Mouse (Mus musculus): ENCODE results near the gene Clip2. TPM values are rescaled to one million over a fixed set of nuclear protein-coding genes. Genes with fewer than 3 reads are reported as not detected.

Gene Clip2
- polyA plus RNA-seq, 1 experiment from 2014 or later, result 11.2 TPM

DNA sequence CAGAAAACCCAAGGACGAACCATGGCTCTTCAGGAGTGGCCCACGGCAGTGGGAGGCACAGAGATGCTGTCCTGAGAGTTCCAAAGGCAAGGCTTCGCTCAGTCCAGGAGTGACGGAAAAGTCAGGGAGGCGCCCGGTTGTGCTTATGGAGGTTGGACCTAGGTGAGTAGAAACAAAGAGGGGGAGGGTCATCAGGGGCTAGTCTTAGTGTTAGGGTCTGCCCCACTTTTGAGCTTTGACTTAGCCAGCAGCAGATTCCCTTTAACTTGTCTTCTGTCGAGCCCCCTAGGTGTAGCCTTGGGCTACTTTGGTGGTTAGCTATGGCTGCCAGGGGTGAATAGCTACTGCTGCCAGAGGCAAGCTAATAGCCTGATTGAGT is 7.8 kb upstream of the Clip2 start, which contains the start of gene Syna:
Gene Syna, minus strand, starts transcription at position 101 of the 379 bp plus-strand sequence.
- no peaks in the 10 kb centered on the region for H3K36me3 ChIP-seq
- H3K4me2 ChIP-seq (replicated peaks), result no peak within 1 kb of the TSS
- H3K27ac ChIP-seq, result no peak within 1 kb of the TSS
- no peaks in the 10 kb centered on the region for H3K27me3 ChIP-seq (replicated peaks)
- H3K9ac ChIP-seq, result no peak within 1 kb of the TSS
- H3K4me1 ChIP-seq, result peaks cover 11% of the 10 kb centered on the region
- H3K9me3 ChIP-seq, result no peaks in the 10 kb centered on the region
- WGBS, result 93% methylated on average over 7 of the region's 7 CpGs
- ATAC-seq (ENCODE audit: low FRiP score, low read depth), result no peak
- H3K4me3 ChIP-seq, result no peak within 1 kb of the TSS

DNA sequence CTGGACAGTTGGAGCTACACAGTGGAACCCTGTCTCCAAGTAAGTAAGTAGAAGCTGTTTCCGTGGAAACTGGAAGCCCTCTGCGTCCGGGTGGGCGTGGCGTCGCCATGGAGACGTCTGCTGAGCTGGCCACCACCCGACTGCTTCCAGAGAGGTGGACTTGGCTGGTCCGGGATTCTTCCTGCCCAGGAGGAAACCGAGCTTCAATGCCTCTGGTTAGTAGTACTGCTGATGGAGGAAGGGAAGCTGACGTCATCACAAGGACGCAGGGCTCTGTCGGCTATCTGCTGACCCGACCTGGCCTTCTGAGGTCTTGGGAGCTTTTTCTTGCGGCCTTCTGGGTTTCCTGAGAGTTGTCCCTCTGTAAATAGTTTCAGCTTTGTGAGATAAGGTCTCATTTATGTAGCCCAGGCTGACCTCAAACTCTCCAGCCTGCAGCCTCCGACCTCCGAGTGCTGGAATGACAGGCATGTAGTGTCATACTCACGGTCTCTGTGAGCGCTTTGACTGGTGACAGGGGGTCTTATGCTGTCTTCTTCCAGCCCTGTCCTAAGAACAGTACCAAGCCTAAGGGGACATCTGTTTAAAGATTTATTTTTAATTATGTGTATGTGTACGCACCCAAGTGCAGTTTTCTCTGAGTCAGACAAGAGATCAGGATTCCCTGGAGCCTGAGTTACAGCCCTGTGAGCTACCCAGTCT is 3.4 kb upstream of the Clip2 start:
- Histone ChIP-seq H3K9me3 (no peaks in the 10 kb centered on the region), H3K9ac (no peak overlapping the region), H3K4me2 (replicated peaks) (peak overlapping the region; percentile 47), H3K27me3 (replicated peaks) (no peaks in the 10 kb centered on the region), H3K27ac (no peak overlapping the region), H3K36me3 (no peaks in the 10 kb centered on the region), H3K4me1 (peaks cover 26% of the 10 kb centered on the region), H3K4me3 (no peak overlapping the region)
- 16% methylated on average over 20 of the region's 20 CpGs for WGBS
- no peak for ATAC-seq (ENCODE audit: low FRiP score, low read depth)

DNA sequence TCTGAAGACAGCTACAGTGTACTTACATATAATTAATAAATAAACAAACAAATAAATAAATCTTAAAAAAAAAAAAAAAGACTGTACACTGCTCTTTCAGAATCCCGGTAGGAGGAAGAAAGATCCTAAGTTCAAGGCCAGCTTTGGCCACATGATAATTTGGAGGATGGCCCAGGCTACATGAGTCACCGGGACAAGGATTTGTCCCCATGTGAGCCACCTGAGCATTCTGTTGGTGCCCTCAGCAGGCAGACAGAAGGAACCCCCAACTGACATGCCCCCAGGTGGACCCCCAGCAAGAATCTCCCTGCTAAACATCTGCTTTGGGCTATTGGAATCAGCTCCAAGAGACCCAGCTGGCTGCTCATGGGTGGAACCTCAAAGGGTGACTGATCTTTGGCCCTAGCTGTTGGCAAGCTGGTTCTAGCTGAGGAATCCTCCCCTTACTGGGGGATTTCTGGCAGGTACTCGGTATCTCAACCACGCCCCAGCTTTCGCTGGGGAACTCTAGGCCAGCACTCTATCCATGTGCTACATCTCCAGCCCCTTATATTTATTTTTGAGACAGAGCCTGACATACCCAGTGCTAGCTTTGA is 1.8 kb upstream of the Clip2 start:
- H3K4me1 ChIP-seq, result peaks cover 37% of the 10 kb centered on the region
- no peak for ATAC-seq (ENCODE audit: low FRiP score, low read depth)

DNA sequence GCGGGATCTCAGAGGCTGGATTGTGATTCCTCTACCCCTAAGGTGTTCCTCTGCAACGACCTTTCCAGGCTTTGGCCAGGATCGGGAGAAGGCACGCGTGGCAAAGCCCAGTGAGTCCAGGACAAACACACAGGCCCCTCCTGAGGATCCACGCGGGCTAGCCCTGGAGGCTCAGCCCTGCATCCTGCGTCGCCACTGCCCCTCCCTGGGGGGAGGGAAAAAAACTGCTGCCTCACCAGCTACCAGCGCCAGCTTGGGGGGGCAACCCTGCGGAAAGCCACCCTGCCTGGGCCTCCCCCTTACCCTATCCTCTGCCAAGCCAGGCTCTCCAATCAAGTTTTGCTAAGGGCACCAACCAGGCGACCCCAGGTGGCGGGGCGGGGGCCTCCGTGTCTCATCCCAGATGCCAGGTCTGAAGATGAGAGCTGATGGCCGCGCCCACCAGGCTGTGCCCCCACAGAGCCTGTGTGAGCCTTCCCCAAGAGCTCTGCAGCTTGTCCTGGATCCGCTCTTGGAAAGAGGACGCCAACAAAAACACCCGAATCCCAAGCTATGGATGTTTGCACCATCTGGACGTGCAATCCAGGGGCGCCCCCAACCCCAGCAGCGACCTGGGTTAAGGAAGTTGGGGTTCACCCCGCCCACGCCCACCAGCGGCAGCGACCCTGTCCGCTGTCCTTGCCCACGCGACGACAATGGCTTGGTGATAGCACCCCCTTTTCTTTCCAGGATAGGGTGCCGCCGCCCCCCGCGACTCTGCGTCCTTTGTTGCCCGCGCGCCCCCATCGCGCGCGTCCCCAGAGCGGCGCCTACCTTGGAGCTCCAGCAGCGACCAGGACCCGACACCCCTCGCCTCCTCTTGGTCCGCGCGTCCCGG is 763 bp downstream of the Clip2 start:
- H3K27ac ChIP-seq, result peak overlapping the region; percentile 96
- 1% methylated on average over 52 of the region's 52 CpGs for WGBS
- peak overlapping the region; percentile 89 for H3K4me3 ChIP-seq
- H3K27me3 ChIP-seq (replicated peaks), result no peaks in the 10 kb centered on the region
- no peaks in the 10 kb centered on the region for H3K36me3 ChIP-seq
- peak overlapping the region; percentile 88 for H3K9ac ChIP-seq
- peaks cover 51% of the 10 kb centered on the region for H3K4me1 ChIP-seq
- no peaks in the 10 kb centered on the region for H3K9me3 ChIP-seq
- peak; percentile 34 for ATAC-seq (ENCODE audit: low FRiP score, low read depth)
- H3K4me2 ChIP-seq (replicated peaks), result peak overlapping the region; percentile 87

More for the DNA sequence above, 1.8 kb upstream of the Clip2 start:
- Histone ChIP-seq H3K27ac (no peak overlapping the region), H3K4me2 (replicated peaks) (no peak overlapping the region), H3K36me3 (no peaks in the 10 kb centered on the region), H3K4me3 (no peak overlapping the region), H3K27me3 (replicated peaks) (no peaks in the 10 kb centered on the region), H3K9me3 (no peaks in the 10 kb centered on the region), H3K9ac (no peak overlapping the region)
- 89% methylated on average over 5 of the region's 5 CpGs for WGBS

DNA sequence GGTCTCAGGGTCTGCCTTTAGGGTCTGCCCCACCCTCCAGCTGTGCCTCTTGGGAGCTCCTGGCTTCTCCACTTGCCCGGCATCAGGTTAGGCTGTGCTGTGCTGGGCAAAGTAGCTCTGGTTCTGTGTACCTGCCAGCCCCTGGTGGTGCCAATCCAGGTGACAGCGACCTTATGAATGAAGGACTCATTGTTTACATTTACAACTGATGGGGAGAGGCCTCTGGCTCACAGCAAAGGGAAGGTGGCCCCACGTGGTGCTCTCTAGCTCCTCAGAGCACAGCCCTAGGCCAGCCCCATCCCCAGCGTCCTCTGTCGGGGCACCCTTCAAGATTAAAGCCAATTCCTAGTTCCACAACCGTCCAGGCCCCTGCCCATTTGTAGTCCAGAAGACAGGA is 1.4 kb downstream of the Clip2 start:
- H3K4me1 ChIP-seq, result peaks cover 49% of the 10 kb centered on the region
- ATAC-seq (ENCODE audit: low FRiP score, low read depth), result no peak
- H3K27me3 ChIP-seq (replicated peaks), result no peaks in the 10 kb centered on the region
- peak overlapping the region; percentile 89 for H3K4me3 ChIP-seq
- WGBS, result 13% methylated on average over 6 of the region's 6 CpGs
- H3K27ac ChIP-seq, result no peak overlapping the region
- no peaks in the 10 kb centered on the region for H3K36me3 ChIP-seq
- peak overlapping the region; percentile 87 for H3K4me2 ChIP-seq (replicated peaks)
- H3K9ac ChIP-seq, result peak overlapping the region; percentile 88
- no peaks in the 10 kb centered on the region for H3K9me3 ChIP-seq

DNA sequence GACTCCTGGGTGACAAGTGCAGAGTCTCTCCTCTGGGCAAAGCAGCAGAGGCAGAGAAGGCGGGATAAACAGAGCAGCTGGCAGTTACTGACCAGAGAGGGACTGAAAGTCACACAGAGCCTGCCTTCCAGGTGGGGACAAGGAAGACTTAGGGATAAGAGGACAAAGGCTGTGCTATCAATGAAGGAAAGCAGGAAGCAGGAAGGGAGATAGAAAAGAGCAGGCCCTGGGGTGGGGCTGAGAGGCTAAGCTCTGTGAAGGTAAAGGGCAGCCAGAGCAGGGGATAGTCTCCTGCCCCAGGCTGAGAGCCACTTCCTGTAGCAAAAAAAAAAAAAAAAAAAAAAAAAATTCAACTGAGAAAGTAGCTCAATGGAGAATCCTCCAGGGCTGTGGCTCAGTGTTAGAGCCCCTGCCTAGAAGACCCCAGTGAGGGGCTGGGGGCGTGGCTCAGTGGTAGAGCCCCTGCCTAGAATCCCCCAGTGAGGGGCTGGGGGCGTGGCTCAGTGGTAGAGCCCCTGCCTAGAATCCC is 2.5 kb downstream of the Clip2 start:
- Histone ChIP-seq H3K4me3 (no peak overlapping the region), H3K4me1 (peaks cover 38% of the 10 kb centered on the region), H3K4me2 (replicated peaks) (peak overlapping the region; percentile 87), H3K27me3 (replicated peaks) (no peaks in the 10 kb centered on the region), H3K9ac (no peak overlapping the region), H3K27ac (no peak overlapping the region), H3K9me3 (no peaks in the 10 kb centered on the region), H3K36me3 (no peaks in the 10 kb centered on the region)
- no peak for ATAC-seq (ENCODE audit: low FRiP score, low read depth)
- 98% methylated on average over 3 of the region's 3 CpGs for WGBS

DNA sequence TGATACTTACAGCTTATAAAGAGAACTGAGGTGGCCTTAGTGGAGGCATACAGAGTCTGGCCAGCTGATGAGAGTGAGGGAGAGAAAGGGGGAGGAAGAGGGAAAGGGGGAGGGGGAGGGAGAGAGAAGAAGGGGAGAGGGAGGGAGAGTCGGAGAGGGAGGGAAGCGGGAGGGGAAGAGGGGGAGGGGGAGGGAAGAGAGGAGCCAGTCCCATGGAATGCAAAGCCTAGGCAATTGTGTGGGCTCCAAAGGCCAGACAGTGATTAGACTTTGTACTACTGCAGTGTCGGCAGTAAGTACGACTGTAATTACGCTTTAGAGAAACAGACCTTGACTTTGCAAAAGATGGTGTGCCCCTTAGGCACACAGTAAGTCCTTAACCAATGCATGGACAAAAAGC is 3.9 kb downstream of the Clip2 start:
- H3K27me3 ChIP-seq (replicated peaks), result no peaks in the 10 kb centered on the region
- H3K9me3 ChIP-seq, result no peaks in the 10 kb centered on the region
- H3K4me2 ChIP-seq (replicated peaks), result peak overlapping the region; percentile 30; the same call in 1 of the 2 replicates
- ATAC-seq (ENCODE audit: low FRiP score, low read depth), result no peak
- H3K4me3 ChIP-seq, result no peak overlapping the region
- H3K4me1 ChIP-seq, result peaks cover 38% of the 10 kb centered on the region
- no peak overlapping the region for H3K9ac ChIP-seq
- 63% methylated on average over 5 of the region's 5 CpGs for WGBS
- peaks cover 4% of the 10 kb centered on the region; the same call in 1 of the 2 replicates for H3K36me3 ChIP-seq
- no peak overlapping the region for H3K27ac ChIP-seq

DNA sequence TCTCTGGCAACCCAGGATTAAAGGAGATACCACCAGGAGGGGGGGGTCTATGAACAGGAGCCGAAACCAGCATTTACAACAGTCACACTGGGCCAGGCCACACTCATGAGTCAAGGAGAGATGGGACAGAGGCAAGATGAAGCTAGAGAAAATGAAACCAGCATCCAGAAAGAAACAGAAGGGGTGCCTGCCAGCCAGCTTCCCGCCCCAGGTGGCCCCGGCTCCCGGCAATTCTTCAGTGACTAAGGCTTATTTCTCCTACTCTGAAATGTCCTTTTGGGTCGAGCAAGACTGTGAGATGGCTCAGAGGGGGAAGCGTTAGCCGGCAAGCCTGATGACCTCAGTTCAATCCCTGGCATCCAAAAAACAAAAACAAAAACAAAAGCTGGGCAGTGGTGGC is 5.4 kb downstream of the Clip2 start:
- Histone ChIP-seq H3K4me1 (peaks cover 37% of the 10 kb centered on the region), H3K9ac (no peak overlapping the region), H3K27me3 (replicated peaks) (no peaks in the 10 kb centered on the region), H3K9me3 (no peaks in the 10 kb centered on the region), H3K36me3 (peaks cover 4% of the 10 kb centered on the region; the same call in 1 of the 2 replicates), H3K27ac (no peak overlapping the region), H3K4me3 (no peak overlapping the region), H3K4me2 (replicated peaks) (no peak overlapping the region)
- ATAC-seq (ENCODE audit: low FRiP score, low read depth), result no peak
- 87% methylated on average over 7 of the region's 7 CpGs for WGBS

DNA sequence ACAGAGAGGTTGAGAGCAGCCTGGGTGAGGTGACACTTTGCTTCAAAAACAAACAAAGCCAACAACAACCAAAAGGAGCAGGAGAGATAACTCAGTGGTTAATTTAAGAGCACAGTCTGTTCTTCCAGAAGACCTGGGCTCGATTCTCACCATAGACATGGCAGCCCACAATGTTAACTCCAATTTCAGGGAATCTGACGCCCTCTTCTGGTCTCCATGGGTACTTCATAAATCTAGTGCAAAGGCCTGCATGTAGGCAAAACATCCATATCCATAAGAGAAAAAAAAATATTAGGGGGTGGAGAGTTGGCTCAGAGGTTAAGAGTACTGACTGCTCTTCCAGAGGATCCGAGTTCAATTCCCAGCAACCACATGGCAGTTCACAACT is 7.0 kb downstream of the Clip2 start:
- 59% methylated on average over 3 of the region's 3 CpGs for WGBS
- Histone ChIP-seq H3K36me3 (peaks cover 4% of the 10 kb centered on the region; the same call in 1 of the 2 replicates), H3K27me3 (replicated peaks) (no peaks in the 10 kb centered on the region), H3K9me3 (no peaks in the 10 kb centered on the region), H3K4me2 (replicated peaks) (no peak overlapping the region), H3K4me3 (no peak overlapping the region), H3K9ac (no peak overlapping the region), H3K27ac (no peak overlapping the region), H3K4me1 (peaks cover 40% of the 10 kb centered on the region)
- no peak for ATAC-seq (ENCODE audit: low FRiP score, low read depth)

DNA sequence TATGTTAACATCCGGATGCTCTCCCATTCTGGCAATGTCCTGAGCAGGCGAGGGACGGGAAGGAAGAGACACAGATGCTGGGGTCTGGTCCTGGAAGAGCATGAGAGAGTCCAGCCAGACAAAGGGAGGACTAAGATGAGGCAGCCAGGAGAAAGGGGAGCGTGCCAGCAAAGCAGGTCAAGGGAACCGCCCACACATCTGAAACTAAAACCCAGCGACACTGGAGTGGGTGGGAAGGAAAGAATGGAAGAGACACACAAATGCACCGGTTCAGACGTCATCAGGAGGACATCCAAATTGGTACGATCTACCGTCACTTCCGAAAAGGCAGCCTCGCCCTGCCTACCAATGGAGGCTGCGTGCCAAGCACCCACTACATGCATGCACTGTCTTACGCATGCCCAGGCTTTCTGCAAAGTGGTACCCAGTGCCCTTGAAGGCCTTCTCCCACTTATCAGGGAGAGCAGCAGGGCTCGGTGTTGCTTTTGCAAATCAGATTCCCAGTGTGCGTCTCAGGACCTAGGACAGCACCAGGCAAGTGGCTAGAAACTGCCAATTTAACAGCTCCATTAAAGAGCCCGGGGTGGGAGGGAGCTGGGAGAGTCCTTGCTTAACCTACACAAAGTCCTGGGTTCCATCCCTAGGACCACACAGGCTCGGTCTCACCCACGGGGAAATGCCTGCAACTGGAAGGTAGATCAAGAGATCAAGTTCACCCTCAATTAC is 7.6 kb downstream of the Clip2 start:
- WGBS, result 67% methylated on average over 19 of the region's 19 CpGs
- Histone ChIP-seq H3K9ac (no peak overlapping the region), H3K4me2 (replicated peaks) (no peak overlapping the region), H3K4me3 (no peak overlapping the region), H3K36me3 (peaks cover 4% of the 10 kb centered on the region; the same call in 1 of the 2 replicates), H3K4me1 (peaks cover 42% of the 10 kb centered on the region), H3K27ac (no peak overlapping the region), H3K27me3 (replicated peaks) (no peaks in the 10 kb centered on the region), H3K9me3 (no peaks in the 10 kb centered on the region)
- no peak for ATAC-seq (ENCODE audit: low FRiP score, low read depth)

DNA sequence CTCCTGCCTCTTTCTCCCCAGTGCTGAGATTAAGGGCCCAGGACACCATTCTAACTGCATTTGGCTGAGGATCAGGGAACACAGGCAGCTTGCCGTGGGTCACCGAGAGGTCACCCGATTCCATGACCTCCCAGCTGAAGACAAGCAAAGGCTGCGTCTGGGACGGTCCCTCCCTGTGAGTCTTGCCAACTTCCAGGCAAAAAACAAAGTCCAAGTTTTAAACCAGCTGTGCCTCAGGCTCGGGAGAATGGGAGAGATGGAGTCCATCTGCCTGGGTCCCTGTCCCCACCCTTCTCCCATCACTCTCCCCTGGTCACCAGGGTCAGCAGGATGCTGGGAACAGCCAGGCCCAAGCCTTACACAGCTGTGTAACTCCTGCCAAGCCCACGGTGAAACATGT is 10.6 kb downstream of the Clip2 start:
- Histone ChIP-seq H3K4me1 (peaks cover 26% of the 10 kb centered on the region), H3K4me2 (replicated peaks) (no peak overlapping the region), H3K36me3 (peaks cover 13% of the 10 kb centered on the region), H3K9ac (no peak overlapping the region), H3K9me3 (peaks cover 3% of the 10 kb centered on the region; the same call in 1 of the 2 replicates), H3K4me3 (no peak overlapping the region), H3K27ac (no peak overlapping the region), H3K27me3 (replicated peaks) (no peaks in the 10 kb centered on the region)
- 39% methylated on average over 7 of the region's 7 CpGs for WGBS
- ATAC-seq (ENCODE audit: low FRiP score, low read depth), result no peak

All from neural tube, embryonic 12.5 days (tissue).